25 mouse cellular contexts compared by ENCODE assay signal in genomic region chr8:74820716-74821115, GRCm38 (mm10). TPM values are rescaled to one million over a fixed set of nuclear protein-coding genes. Genes with fewer than 3 reads are reported as not detected.
"Had no signal": no experiment of that assay in that cellular context is flagged by ENCODE, and none has a peak within 500 bp of the region (broad histone marks: within the 10 kb centered on the region; RNA-seq: fewer than 3 reads in every experiment).

No protein-coding gene starts in this region.

- H3K4me3 ChIP-seq: kidney, embryonic 15.5 days; left cerebral cortex, adult 2 months; liver, embryonic 13.5 days; midbrain, embryonic 15.5 days; myocyte; neural tube, embryonic 13.5 days had no signal

- H3K27ac ChIP-seq: kidney, embryonic 15.5 days; left cerebral cortex, adult 2 months; liver, embryonic 13.5 days; macrophage; midbrain, embryonic 15.5 days; neural tube, embryonic 13.5 days; stomach, postnatal 0 days had no signal

- H3K27me3 ChIP-seq: kidney, embryonic 15.5 days; liver, embryonic 13.5 days; midbrain, embryonic 15.5 days; neural tube, embryonic 13.5 days had no signal

- H3K4me2 ChIP-seq: kidney, embryonic 15.5 days; liver, embryonic 13.5 days; midbrain, embryonic 15.5 days; neural tube, embryonic 13.5 days had no signal

- H3K4me1 ChIP-seq: kidney, embryonic 15.5 days; liver, embryonic 13.5 days; midbrain, embryonic 15.5 days; neural tube, embryonic 13.5 days had no signal

- H3K36me3 ChIP-seq: kidney, embryonic 15.5 days; liver, embryonic 13.5 days; midbrain, embryonic 15.5 days; neural tube, embryonic 13.5 days had no signal

- ATAC-seq: midbrain, embryonic 15.5 days had no signal

- H3K9me3 ChIP-seq: kidney, embryonic 15.5 days; liver, embryonic 13.5 days; midbrain, embryonic 15.5 days; neural tube, embryonic 13.5 days had no signal

- H3K9ac ChIP-seq: kidney, embryonic 15.5 days; liver, embryonic 13.5 days; midbrain, embryonic 15.5 days; neural tube, embryonic 13.5 days had no signal

- DNase-seq: kidney, adult 8-10 months; kidney, postnatal 10 days; kidney, postnatal 36 days; layer of hippocampus, postnatal 36 days; liver, embryonic 13.5 days; lung, adult 2 months; retina, postnatal 1 day; right cerebral cortex, postnatal 4 days; thymus, postnatal 25 days had no signal

RNA-seq across cellular contexts. Expression of gene Isx, which starts 52.3 kb away (rescaled TPM):
- total RNA-seq: layer of hippocampus, postnatal 10 days; layer of hippocampus, postnatal 36 days; left cerebral cortex, adult 2 months; left cerebral cortex, postnatal 10 days; liver, adult 2 months; megakaryocyte, adult 5-6 weeks; monocyte, adult 5-6 weeks; neutrophil, adult 5-6 weeks had no signal
- polyA plus RNA-seq: kidney, embryonic 15.5 days; limb, embryonic 11.5 days; liver, embryonic 13.5 days; lung, adult 2 months; lung, embryonic 16.5 days; macrophage; midbrain, embryonic 15.5 days; neural tube, embryonic 13.5 days; thymus, postnatal 0 days had no signal
